Mouse (Mus musculus): Measurements from ENCODE around the gene Chst15. TPM values are rescaled to one million over a fixed set of nuclear protein-coding genes. Genes with fewer than 3 reads are reported as not detected.

Gene Chst15
- polyA plus RNA-seq, 1 experiment from 2014 or later: 13.1 TPM

GRCm38 (mm10) chr7:132347273-132348045 lies 30.4 kb upstream of the Chst15 start:
- 45% methylated on average over 9 of the region's 9 CpGs for WGBS
- Histone ChIP-seq H3K27ac (ENCODE audit: low read length) (no peak overlapping the region), H3K36me3 (ENCODE audit: insufficient read depth, low read length) (no peaks in the 10 kb centered on the region), H3K4me2 (replicated peaks; ENCODE audit: low read depth, low read length) (no peak overlapping the region), H3K4me3 (ENCODE audit: low read depth, low read length) (no peak overlapping the region), H3K4me1 (ENCODE audit: insufficient read depth, low read depth, low read length) (peaks cover 11% of the 10 kb centered on the region; the same call in 1 of the 2 replicates), H3K27me3 (replicated peaks; ENCODE audit: insufficient read depth, low read length) (no peaks in the 10 kb centered on the region), H3K9ac (replicated peaks; ENCODE audit: low read depth) (no peak overlapping the region), H3K9me3 (ENCODE audit: low read length) (no peaks in the 10 kb centered on the region)
- peak; percentile 22; the same call in 1 of the 2 replicates for ATAC-seq
- peak; percentile 49 for TF ChIP-seq EP300 (IDR thresholded peaks at IDR 0.05)
- TF ChIP-seq CTCF (IDR thresholded peaks at IDR 0.05): no peak
- peak; percentile 72 for DNase-seq (ENCODE audit: low spot score)

- no peak for TF ChIP-seq CTCF (IDR thresholded peaks at IDR 0.05)
- no peaks in the 10 kb centered on the region for H3K9me3 ChIP-seq (ENCODE audit: low read length)
- no peak overlapping the region for H3K27ac ChIP-seq (ENCODE audit: low read length)
- H3K9ac ChIP-seq (replicated peaks; ENCODE audit: low read depth): no peak overlapping the region
- H3K4me2 ChIP-seq (replicated peaks; ENCODE audit: low read depth, low read length): no peak overlapping the region
- peak; percentile 43 for DNase-seq (ENCODE audit: low spot score)
- no peaks in the 10 kb centered on the region for H3K27me3 ChIP-seq (replicated peaks; ENCODE audit: insufficient read depth, low read length)
- ATAC-seq: peak; percentile 39; the same call in 1 of the 2 replicates
- H3K4me1 ChIP-seq (ENCODE audit: insufficient read depth, low read depth, low read length): peaks cover 11% of the 10 kb centered on the region; the same call in 1 of the 2 replicates
- H3K4me3 ChIP-seq (ENCODE audit: low read depth, low read length): no peak overlapping the region
- 66% methylated on average over 5 of the region's 5 CpGs for whole genome bisulfite sequencing
- no peaks in the 10 kb centered on the region for H3K36me3 ChIP-seq (ENCODE audit: insufficient read depth, low read length)
Measured at GRCm38 (mm10) chr7:132345526-132346070, 28.6 kb upstream of the Chst15 start.

- Histone ChIP-seq H3K9me3 (ENCODE audit: low read length) (no peaks in the 10 kb centered on the region), H3K9ac (replicated peaks; ENCODE audit: low read depth) (no peak overlapping the region), H3K4me3 (ENCODE audit: low read depth, low read length) (no peak overlapping the region), H3K27me3 (replicated peaks; ENCODE audit: insufficient read depth, low read length) (no peaks in the 10 kb centered on the region), H3K27ac (ENCODE audit: low read length) (no peak overlapping the region), H3K36me3 (ENCODE audit: insufficient read depth, low read length) (no peaks in the 10 kb centered on the region), H3K4me2 (replicated peaks; ENCODE audit: low read depth, low read length) (no peak overlapping the region), H3K4me1 (ENCODE audit: insufficient read depth, low read depth, low read length) (peaks cover 16% of the 10 kb centered on the region; the same call in 1 of the 2 replicates)
- TF ChIP-seq CTCF (IDR thresholded peaks at IDR 0.05): no peak
- TF ChIP-seq EP300 (IDR thresholded peaks at IDR 0.05): peak; percentile 86
- DNase-seq (ENCODE audit: low spot score) (peak; percentile 52), ATAC-seq (peak; percentile 25; the same call in 1 of the 2 replicates)
- 17% methylated on average over 4 of the region's 4 CpGs for WGBS
Measured at GRCm38 (mm10) chr7:132344606-132345005, 27.6 kb upstream of the Chst15 start.

GRCm38 (mm10) chr7:132343900-132344299 lies 26.9 kb upstream of the Chst15 start:
- WGBS: 98% methylated on average over 2 of the region's 2 CpGs
- TF ChIP-seq CTCF (IDR thresholded peaks at IDR 0.05) (no peak), EP300 (IDR thresholded peaks at IDR 0.05) (no peak)
- Histone ChIP-seq H3K4me1 (ENCODE audit: insufficient read depth, low read depth, low read length) (peaks cover 14% of the 10 kb centered on the region; the same call in 1 of the 2 replicates), H3K36me3 (ENCODE audit: insufficient read depth, low read length) (no peaks in the 10 kb centered on the region), H3K27ac (ENCODE audit: low read length) (no peak overlapping the region), H3K4me3 (ENCODE audit: low read depth, low read length) (no peak overlapping the region), H3K27me3 (replicated peaks; ENCODE audit: insufficient read depth, low read length) (no peaks in the 10 kb centered on the region), H3K9me3 (ENCODE audit: low read length) (no peaks in the 10 kb centered on the region), H3K9ac (replicated peaks; ENCODE audit: low read depth) (no peak overlapping the region), H3K4me2 (replicated peaks; ENCODE audit: low read depth, low read length) (no peak overlapping the region)
- ATAC-seq (no peak), DNase-seq (ENCODE audit: low spot score) (no peak)

- Histone ChIP-seq H3K9ac (replicated peaks; ENCODE audit: low read depth) (no peak overlapping the region), H3K4me2 (replicated peaks; ENCODE audit: low read depth, low read length) (no peak overlapping the region), H3K4me1 (ENCODE audit: insufficient read depth, low read depth, low read length) (peaks cover 14% of the 10 kb centered on the region), H3K36me3 (ENCODE audit: insufficient read depth, low read length) (no peaks in the 10 kb centered on the region), H3K9me3 (ENCODE audit: low read length) (no peaks in the 10 kb centered on the region), H3K4me3 (ENCODE audit: low read depth, low read length) (no peak overlapping the region), H3K27me3 (replicated peaks; ENCODE audit: insufficient read depth, low read length) (no peaks in the 10 kb centered on the region), H3K27ac (ENCODE audit: low read length) (no peak overlapping the region)
- DNase-seq (ENCODE audit: low spot score) (no peak), ATAC-seq (no peak)
- WGBS: 93% methylated on average over 2 of the region's 2 CpGs
- TF ChIP-seq EP300 (IDR thresholded peaks at IDR 0.05) (no peak), CTCF (IDR thresholded peaks at IDR 0.05) (no peak)
Measured at GRCm38 (mm10) chr7:132343146-132343545, 26.1 kb upstream of the Chst15 start.

GRCm38 (mm10) chr7:132339041-132339839 lies 22.2 kb upstream of the Chst15 start:
- Histone ChIP-seq H3K27ac (ENCODE audit: low read length) (peak overlapping the region; percentile 81), H3K4me3 (ENCODE audit: low read depth, low read length) (no peak overlapping the region), H3K4me1 (ENCODE audit: insufficient read depth, low read depth, low read length) (peaks cover 22% of the 10 kb centered on the region), H3K27me3 (replicated peaks; ENCODE audit: insufficient read depth, low read length) (no peaks in the 10 kb centered on the region), H3K9ac (replicated peaks; ENCODE audit: low read depth) (no peak overlapping the region), H3K9me3 (ENCODE audit: low read length) (no peaks in the 10 kb centered on the region), H3K4me2 (replicated peaks; ENCODE audit: low read depth, low read length) (no peak overlapping the region; the same call in 1 of the 2 replicates), H3K36me3 (ENCODE audit: insufficient read depth, low read length) (no peaks in the 10 kb centered on the region)
- ATAC-seq (peak; percentile 83), DNase-seq (ENCODE audit: low spot score) (peak; percentile 60)
- WGBS: 54% methylated on average over 14 of the region's 14 CpGs
- TF ChIP-seq CTCF (IDR thresholded peaks at IDR 0.05) (no peak), EP300 (IDR thresholded peaks at IDR 0.05) (peak; percentile 87)
